Mouse (Mus musculus) midbrain, embryonic 15.5 days (tissue): Measurements from ENCODE around the gene Ncdn. TPM values are rescaled to one million over a fixed set of nuclear protein-coding genes. Genes with fewer than 3 reads are reported as not detected.

ENCODE experiments used
- polyA plus RNA-seq: library from polyadenylated mRNA; unstranded; fragments of >200 nt; fragmentation: Nextera tagmentation; extraction: Ambion mirVana; gene quantifications from 2 replicates; pipeline ENCODE4 v1.2.1, GENCODE M21; 2015

The Ncdn gene
- polyA plus RNA-seq, 1 experiment from 2014 or later = 133 TPM

Other genes starting within 250 kb of the Ncdn start
- 10.2 and 10.9 TPM in 2 replicates for gene Ago4, start 220.0 kb downstream of the Ncdn start, polyA plus RNA-seq
- 5.7 and 6.2 TPM in 2 replicates for gene Clspn, start 196.5 kb downstream of the Ncdn start, polyA plus RNA-seq
- 16.3 and 16.6 TPM in 2 replicates for gene 5730409E04Rik, start 143.6 kb downstream of the Ncdn start, polyA plus RNA-seq
- gene Psmb2, start 75.8 kb downstream of the Ncdn start, polyA plus RNA-seq = 383 and 406 TPM in 2 replicates
- 0.79 and 0.93 TPM in 2 replicates for gene Tfap2e, start 17.2 kb downstream of the Ncdn start, polyA plus RNA-seq
- gene AU040320, start 106 bp upstream of the Ncdn start, polyA plus RNA-seq = 40.5 and 41.4 TPM in 2 replicates
- 28.8 and 31.5 TPM in 2 replicates for gene Zmym4, start 214.7 kb upstream of the Ncdn start, polyA plus RNA-seq